Mouse (Mus musculus): Measurements from ENCODE around the gene Figla. TPM values are rescaled to one million over a fixed set of nuclear protein-coding genes. Genes with fewer than 3 reads are reported as not detected.

Figla gene
- polyA plus RNA-seq, 2 experiments from 2014 or later, result not detected

DNA sequence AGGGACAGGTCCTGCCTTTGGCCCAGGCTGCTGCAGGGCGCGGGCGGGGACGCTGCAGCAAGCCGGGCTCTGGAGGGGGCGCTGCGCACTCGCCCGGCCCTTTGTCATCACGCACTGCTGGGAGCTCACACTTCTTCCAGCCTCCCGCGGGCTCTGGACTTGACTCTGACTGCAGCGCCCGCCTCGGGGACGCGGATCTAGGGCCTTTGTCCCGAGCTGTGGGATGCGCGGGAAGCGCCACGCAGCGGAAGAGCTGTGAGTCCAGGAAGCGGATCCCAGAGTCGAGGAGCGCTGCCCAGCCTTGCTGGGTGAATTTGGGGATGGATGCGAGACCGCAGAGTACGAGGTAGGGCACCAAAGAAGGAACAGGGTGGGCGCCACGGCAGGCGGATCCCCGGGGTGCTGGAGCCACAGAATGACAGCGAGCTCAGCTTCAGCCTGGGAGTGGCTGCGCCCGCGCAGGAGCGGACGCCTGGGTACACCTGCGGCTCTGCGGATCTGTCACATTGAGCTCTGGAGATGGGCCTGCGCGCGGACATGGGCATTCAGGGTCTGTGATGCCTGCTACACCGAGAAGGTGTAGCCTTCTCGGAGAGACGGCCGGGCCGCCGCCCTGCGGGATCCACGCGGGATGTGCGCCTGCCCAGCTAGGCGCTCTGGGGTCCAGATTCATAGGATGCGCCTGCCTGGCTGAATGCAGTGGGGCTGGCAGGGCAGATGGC lies 12.8 kb downstream of the Figla start, which contains the start of gene Add2:
TSS of gene Add2 (plus strand) at position 81 of the 722 bp plus-strand sequence.
- ATAC-seq, result no peak

DNA sequence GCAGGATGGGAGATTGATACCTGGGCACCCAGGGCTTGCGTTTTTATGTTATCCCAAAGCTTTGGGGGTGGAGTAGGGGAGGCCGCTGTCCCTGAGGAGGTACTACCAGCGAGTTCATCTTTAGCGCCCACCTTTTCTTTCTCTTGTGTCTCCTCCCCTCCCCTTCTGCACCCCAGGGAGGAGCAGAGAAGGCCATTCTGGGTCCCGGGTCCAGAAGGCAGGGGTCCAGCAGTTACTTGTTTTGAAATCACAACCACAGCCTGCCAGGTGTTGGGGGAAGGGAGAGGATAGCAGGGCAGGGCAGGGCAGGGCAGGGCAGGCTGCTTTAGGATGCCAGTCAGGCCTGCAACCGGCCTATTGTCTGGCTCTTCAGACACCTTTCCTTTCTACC lies 13.3 kb downstream of the Figla start:
- ATAC-seq, result no peak

DNA sequence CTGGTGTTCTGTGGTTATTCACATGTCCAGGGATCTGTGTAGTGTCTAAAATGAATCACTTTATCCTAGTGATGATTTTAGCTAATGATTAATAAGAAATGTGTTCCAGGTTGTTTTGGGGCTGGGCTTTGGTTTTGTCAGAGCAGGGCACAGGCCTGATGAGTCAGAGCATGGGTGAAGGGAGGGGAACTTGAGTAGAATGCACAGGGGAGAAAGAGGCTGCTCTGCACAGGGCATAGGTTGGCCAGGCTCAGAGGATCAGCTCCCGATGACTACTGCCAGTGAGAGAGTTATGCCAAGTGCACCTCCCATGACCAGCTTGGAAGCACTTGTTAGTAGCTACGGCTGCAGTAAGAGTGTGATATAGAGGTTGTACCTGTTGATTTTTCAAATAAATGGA lies 15.6 kb downstream of the Figla start:
- no peak for ATAC-seq

DNA sequence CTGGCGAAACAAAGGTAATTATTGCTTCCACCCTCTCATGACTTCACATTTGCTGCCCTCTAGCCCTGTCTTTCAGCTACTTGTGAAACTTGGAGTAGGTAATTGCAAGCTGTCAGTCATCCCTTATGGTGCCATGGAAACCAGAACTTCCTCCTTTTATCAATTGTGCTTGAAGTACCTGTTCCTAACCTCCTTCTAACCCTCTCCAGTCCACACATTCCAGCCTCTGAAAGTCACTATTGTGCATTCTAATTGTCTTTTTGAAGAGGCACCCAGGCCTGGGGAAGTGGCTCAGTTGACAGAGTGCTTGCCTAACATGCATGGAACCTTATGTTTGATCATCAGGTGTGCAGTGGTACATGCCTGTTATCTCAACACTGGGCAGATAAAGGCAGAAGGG lies 17.7 kb downstream of the Figla start:
- no peak for ATAC-seq

DNA sequence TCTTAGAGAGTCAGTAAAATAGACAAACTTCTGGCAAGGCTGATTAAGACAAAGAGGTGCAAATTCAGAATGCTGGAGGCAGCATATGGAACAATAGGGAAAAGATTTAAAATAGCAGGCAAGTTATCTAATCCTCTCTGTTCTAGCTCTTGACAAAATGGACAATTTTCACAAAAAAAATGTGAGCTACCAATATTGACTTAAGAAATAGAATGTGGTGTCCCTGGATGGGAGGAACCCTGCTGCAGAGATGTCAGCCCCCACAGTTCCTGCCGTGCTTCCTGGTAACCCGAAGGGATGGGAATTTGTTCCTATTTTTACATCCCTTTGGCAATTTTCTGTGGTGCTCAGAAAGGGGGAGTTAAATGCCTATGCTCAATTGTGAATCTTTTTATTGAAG lies 22.9 kb downstream of the Figla start:
- no peak for ATAC-seq

DNA sequence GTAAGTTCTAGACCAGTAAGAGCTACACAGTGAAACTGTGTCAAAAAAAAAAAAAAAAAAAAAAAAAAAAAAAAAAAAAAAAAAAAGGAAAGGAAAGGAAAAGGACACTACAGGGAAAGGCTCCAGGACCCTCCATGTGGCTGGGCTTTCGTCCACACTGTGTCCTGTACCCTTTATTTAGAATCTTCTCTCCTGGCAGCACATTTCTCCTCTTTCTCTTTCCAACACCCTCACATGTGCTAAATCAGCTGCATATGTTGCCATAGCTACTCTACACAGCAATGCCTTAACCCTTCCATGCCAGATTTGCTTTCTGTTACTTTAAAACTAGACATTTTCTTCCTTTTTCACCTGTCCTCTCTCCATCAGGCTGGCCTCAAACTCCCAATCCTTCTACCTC lies 24.2 kb downstream of the Figla start:
- no peak for ATAC-seq

DNA sequence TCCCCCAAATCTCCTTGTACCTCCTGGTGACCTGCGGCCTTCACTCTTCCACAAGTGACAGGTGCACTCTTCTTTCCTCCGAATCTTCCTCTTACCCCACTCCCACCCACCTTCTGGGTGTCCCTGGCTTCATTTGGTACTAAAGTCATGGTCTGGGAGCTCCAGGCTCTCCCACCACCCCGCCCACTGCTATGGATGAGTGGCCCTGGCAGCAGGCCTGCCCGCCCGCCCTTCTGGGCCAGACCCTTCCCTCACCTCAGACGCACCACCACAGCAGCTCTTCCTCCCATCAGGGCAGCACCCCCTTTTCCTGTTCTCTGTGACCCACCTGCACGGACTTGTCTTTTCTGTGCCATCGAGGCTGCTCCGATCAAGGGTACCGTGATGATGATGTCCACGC lies 31.5 kb downstream of the Figla start:
- ATAC-seq, result no peak

DNA sequence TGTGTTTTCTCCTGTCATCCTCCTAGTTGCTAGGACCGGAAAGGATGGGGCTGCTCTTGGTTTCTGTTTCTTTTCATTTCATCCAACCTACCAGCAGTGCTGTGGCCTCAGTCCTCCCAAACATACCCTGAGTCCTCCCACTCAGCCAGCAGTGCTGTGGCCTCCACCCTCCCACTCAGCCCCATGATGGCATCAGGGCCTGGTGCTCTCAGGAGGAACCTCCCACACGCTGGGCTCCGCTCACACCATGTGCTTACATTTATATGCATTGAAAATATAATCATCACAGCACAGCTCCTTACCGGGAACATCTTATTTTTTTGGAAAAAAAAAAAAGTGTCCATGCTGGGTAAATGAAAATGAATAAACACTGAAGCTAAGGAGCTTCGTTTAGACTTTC lies 32.5 kb downstream of the Figla start:
- no peak for ATAC-seq

DNA sequence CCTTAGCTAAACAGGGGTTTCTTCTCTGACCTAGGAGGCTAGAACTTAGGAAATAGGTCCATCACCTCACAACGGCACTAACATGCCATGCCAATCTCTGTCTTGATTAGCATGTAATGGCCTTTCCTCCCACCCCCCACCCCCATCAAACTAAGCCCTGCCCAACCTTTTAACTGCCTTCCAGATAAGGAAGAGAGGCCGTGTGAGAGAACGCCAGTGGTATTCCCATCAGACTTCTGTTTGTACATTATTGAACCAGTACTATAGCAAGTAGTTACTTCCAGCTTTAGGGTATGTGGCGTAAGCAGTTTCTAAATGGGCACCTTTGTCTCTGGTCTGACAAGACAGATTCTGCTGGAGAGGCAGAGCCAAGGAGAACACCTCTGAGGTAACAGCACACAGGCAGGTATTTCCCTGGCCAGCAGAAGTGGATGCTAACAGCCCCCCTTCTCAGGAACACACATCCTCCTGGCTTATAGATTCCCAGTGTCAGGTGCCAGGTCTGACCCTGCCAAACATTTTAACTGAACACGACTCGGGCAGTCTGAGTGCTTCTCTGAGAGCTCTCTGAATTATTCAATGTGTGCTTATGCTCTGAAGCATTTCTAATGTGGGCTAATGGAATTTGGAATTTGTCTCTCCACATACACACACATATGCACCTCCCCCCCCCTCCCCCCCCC lies 34.8 kb downstream of the Figla start:
- ATAC-seq, result no peak

DNA sequence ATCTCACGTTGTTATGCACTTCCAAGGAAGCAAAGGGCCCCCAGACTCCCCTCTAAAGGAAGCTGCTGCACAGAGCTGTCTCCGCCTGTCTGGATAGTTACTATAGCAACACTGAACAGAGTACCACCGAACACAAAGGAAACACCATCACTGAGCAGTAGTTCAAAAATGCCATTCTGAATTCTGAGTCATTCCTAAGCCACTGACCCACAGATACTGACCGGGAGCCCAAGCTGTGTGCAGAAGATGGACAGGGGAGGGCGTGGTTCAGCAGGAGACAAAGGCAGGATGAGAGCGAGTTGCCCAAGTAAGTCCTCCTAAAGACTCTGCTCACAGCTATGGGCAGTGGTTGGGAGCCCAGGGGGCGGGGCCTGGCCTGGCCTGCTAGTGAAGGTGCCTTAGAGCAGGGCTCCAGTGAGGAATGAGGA lies 36.1 kb downstream of the Figla start:
- no peak for ATAC-seq

DNA sequence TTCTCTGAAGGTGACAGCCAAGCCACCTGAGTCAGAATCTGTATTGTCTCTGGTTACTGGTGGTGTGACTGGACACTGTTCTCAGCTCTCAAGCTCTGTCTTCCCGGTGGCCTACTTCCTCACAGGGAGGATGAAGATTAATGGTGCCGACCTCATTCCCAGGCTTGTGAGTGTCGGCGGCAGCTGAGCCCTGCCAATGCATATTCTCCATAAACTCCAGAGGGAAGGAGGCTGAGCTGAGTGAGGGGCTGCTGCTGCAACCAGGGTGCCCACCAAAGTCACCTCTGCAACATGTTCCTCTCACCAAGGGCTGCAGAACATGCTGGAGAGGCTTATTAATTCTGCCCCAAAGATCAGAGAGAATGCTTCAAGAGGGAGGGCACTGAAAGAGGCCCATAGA lies 36.6 kb downstream of the Figla start:
- no peak for ATAC-seq

DNA sequence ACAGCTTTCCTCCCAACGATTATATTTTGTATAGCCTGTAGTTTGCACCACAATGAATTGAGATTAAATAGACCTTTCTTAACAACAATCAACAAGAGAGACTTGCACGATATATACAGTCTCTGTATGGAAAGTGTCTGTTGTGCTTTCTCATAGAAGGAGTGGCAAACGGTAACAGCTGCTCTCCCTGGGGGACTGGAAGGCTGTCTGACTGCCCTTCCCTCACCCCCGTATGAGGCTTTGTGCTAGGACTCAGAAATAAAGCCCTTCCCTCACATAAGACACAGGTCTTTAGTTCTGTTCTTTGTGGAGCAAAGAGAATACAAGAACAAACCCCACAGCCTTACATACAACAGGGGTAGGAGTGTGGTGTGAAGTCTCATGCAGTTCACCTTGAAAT lies 37.1 kb downstream of the Figla start:
- ATAC-seq, result no peak

DNA sequence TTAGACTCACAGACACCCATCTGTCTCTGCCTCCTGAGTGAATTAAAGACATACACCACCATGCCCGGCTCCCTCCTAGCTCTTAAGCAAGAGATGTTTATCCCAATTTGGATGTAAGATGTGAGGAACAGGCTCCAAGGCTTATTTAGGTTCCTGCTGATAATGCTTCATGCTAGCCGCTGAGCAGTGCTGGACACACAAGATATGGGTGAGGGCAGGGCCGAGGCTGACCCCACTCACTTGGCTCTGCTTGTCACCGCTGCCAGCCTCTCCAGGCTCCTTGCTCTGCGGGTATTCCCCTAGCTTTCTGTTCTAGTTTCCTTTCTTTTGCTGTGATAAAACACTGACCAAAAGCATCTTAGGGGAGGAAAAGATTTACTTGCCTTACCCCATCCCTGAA lies 37.6 kb downstream of the Figla start:
- ATAC-seq, result no peak

DNA sequence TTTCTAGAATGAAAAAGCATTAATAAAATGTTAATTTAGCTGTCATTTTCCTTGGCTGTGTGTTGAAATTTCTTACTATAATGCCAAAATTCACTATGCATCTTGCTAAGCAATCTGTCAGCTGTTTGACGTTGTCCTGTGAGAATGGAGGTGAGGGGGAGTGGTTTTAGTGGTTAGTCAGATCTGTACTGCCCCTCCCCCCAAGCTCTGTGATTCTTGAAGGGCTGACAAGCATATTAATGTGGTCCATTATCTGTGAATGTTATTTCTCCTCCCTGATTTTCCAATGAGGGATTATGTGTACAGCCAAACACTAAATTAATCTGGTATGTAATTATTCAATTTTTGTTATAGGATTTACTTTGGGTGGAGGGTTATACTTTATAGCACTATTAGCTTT lies 42.5 kb downstream of the Figla start:
- no peak for ATAC-seq

DNA sequence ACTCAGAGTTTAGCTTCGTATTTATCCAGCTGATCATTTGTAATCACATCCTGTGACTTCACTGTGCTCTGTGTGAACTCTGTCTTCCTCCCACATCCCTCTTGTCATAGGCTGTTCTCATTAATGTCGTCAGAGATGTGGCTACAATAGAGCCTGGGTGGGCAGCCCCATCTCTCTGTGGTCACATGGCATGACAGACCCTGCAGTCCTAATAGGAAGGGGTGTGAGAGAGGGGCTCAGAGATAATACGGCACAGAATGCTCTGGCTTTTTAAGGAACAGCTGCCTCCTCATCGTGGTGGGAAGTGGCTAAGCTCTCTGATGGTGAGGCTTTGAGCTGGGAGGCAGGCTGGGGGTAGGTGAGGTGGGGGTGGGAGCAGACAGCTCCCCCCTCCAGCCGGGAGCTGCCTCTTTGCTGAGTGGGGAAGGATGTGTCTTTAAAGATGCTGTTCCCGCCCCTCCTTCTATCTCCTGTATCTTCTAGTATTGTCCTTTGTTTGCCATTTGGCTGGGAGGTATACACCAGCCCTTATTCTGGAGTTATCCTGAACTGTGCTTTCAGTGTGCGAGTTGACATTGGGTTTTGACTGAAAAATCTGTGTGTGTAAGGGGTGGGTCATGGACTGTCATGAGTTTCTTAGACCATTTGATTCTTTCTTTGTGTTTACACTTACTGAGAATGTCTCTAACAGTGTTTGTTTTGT lies 43.3 kb downstream of the Figla start:
- ATAC-seq, result no peak

DNA sequence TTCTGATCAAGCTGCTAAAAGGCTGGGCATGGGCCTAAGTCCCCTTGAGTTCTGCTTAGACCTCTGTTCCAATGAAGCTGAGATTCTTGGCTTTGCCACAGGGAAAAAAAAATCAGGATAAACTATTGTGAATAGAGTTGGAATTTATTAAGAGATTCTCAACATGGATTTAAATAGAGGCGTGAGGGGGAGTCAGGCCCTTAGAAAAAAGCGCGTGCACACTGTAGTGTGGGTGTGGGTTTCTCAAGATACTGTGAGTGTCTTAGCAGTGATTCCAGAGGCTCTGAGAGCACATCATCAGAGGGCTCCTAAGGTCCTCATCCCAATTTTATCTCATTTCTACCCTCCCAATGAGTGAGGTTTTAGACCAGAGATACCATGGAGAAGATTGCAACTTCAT lies 44.2 kb downstream of the Figla start:
- ATAC-seq, result no peak

DNA sequence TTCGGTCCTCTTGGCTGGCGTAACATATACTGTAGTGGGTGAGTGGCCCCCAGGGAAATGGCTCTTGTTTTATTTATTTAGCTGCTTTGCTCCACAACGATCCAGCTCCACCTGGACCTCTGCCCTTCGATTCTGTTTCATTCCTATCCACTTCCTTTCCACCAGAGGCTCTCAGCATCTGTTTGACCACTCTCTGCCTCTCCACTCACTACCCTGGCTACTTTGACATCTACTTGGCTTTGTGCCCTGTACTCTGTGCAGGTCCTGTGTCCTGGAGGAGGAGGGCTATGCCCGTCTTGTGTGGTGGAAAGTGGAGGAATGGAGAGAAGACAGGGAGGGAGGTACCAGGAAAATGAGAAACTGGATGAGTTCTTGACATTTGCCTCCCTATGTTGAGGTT lies 46.3 kb downstream of the Figla start:
- no peak for ATAC-seq

DNA sequence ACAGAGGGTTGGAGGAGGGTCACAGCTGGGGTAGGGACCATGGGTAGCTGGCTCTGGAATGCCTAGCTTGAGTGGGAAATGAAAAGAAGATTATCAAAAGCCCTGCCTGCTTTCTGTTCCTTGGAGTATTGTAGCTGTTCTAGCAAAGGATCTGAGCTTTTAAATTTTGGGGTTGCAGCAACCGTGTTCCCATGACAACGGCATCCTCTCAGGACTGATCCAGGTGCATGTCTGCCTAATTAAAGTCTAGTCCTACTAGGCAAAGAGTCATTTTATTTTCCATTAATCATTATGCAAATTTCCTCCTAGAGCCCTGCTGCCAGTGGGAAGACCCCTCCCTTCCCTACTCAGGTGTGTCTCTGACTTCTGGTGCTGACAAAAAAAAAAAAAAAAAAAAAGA lies 46.7 kb downstream of the Figla start:
- no peak for ATAC-seq

DNA sequence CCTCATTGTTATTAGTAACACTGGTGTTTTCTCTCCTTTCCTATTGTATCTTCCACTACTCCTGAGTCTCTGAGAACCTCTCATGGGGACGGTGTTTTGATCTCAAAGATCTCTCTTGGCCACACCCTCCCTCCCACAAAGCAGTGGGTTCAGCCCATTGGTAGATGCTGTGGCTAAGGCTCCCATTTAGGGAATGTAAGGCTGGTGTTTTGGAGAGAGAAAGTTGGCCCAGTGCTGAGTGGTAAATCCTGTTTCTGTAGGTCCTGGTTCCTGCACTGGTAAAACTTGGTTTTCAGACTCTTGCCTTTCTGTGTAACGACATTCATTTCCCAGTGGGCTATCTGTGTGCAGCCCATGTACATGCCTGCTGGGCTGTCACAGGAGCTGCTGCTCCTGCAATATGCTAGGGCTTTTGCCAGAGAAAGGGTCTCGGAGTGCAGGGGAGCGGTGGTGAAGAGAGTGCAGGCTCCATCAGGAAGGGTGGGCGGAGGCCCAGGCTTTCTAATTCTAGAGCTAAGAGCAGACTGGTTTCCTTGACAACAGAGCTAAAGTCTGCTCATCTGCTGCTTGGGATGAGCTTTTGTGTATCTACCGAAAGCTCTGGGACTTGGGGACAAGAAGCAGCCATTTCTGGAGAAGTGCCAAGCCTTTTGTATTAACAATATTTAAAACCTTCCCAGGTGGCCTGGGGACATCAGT lies 48.5 kb downstream of the Figla start:
- ATAC-seq, result no peak

DNA sequence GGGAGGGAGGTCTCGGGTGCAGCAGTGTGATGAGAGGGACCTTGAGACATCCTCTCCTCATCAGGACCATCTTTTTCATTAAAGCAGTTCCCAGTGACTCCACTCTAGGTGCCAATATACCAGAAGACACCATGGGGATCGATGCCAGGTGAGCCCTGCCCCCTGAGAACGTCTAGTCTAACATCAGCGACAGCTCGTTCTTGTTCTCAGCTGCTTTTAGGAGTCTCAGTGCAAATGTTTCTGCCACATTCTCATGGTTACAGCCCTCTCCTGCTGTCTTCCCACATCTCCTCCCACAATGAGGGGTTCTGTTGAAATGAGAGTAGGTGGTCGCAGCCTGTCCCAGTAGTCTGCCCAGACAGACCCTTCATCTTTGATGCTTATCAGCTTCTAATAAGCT lies 50.8 kb downstream of the Figla start:
- ATAC-seq, result no peak

DNA sequence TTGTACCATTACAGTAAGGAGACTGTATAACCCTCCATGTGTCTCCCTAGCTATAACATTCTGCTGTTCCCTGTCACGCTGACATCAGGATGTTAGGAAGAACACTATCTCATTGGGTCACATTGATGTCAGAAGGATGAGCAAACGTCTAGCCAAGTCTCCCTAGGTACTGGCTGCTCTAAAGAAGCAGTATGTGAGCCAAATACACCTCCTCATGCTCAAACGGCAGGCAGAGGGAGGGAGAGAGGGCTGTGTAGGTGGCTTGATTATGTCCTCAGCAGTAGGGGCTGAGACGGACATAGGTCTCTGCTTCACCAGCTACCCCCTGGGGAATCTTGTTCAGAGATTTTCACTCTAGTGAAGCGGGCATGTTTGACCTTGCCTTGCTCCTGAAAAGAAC lies 51.2 kb downstream of the Figla start:
- no peak for ATAC-seq

DNA sequence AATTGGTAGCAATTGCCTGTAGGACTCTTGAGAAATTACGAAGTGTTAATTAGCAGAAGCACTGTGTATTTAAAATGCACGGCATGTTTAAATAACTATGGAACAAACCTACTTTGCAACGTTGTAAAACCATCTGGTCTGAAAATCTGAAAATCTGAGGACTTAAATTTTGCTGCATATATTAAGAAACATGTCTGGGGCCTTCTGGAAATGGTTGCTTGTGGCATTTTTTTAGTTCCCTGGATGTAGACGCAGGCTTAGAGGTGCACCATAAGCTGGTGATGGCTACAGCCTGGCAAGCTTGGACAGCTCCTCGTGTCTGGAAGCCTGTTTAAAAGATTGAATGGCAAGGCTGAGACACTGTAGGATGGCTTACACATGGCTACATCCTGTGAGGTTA lies 53.0 kb downstream of the Figla start:
- no peak for ATAC-seq

DNA sequence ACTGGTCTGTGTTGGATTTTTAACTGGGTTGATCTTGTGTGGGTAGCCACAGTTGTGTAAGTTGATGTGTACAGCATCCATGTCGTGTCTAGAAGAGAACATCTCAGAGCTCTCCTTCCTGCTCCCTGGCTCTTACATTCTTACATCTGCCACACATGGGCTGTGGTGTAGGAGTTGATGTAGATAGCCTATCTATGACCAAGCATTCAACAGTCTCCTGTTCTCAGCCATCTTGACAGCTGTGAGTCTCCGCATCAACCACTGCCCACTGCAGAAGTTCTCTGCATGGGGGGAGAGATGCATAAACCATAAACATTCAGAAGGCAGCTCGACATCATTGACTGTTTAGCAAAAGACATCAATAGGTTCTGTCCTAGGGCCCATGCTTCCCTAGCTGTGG lies 53.9 kb downstream of the Figla start:
- ATAC-seq, result no peak

Data from activated CD4-positive, CD25-positive, alpha-beta regulatory T cell, adult 4 months (primary cell).